17 mouse cellular contexts compared by ENCODE assay signal in genomic region chr9:110746238-110746637, GRCm38 (mm10). TPM values are rescaled to one million over a fixed set of nuclear protein-coding genes. Genes with fewer than 3 reads are reported as not detected.
DNase-seq lines count a peak whose midpoint lies in the region; ATAC-seq and TF ChIP-seq lines count a peak whose summit lies in the region.
"Had no signal": no experiment of that assay in that cellular context is flagged by ENCODE, and none has a peak within 500 bp of the region (broad histone marks: within the 10 kb centered on the region; RNA-seq: fewer than 3 reads in every experiment).

No protein-coding gene starts in this region.

- no peaks in the 10 kb centered on the region for H3K36me3 ChIP-seq in hindbrain, embryonic 10.5 days
- no peaks in the 10 kb centered on the region for H3K36me3 ChIP-seq in hindbrain, embryonic 12.5 days
- no peaks in the 10 kb centered on the region for H3K36me3 ChIP-seq in limb, embryonic 14.5 days (ENCODE audit: control insufficient read depth, insufficient read depth, low read length)
- H3K36me3 ChIP-seq: forebrain, embryonic 12.5 days; hindbrain, embryonic 15.5 days; neural tube, embryonic 12.5 days; stomach, embryonic 15.5 days had no signal

- no peaks in the 10 kb centered on the region for H3K9me3 ChIP-seq in hindbrain, embryonic 10.5 days
- H3K9me3 ChIP-seq in hindbrain, embryonic 12.5 days (replicated peaks): no peaks in the 10 kb centered on the region
- H3K9me3 ChIP-seq in limb, embryonic 14.5 days (ENCODE audit: control insufficient read depth, low read length): no peaks in the 10 kb centered on the region
- H3K9me3 ChIP-seq: forebrain, embryonic 12.5 days; hindbrain, embryonic 15.5 days; neural tube, embryonic 12.5 days; stomach, embryonic 15.5 days had no signal

- peaks cover 67% of the 10 kb centered on the region for H3K27me3 ChIP-seq in hindbrain, embryonic 10.5 days (ENCODE audit: insufficient read depth, poor library complexity, severe bottlenecking)
- peaks cover 37% of the 10 kb centered on the region for H3K27me3 ChIP-seq in hindbrain, embryonic 12.5 days
- no peaks in the 10 kb centered on the region for H3K27me3 ChIP-seq in limb, embryonic 14.5 days (ENCODE audit: control insufficient read depth, insufficient read depth, low read length)

- H3K4me2 ChIP-seq in hindbrain, embryonic 12.5 days (replicated peaks): no peak overlapping the region
- no peak overlapping the region for H3K4me2 ChIP-seq in limb, embryonic 14.5 days (replicated peaks; ENCODE audit: low read depth, low read length, severe bottlenecking)
- H3K4me2 ChIP-seq: forebrain, embryonic 12.5 days; hindbrain, embryonic 15.5 days; neural tube, embryonic 12.5 days; stomach, embryonic 15.5 days had no signal

- WGBS in hindbrain, embryonic 10.5 days: 40% methylated on average over 5 of the region's 5 CpGs
- WGBS in hindbrain, embryonic 12.5 days: 39% methylated on average over 5 of the region's 5 CpGs
- 14% methylated on average over 5 of the region's 5 CpGs for WGBS in limb, embryonic 14.5 days

- no peak for ATAC-seq in hindbrain, embryonic 12.5 days (ENCODE audit: low FRiP score)
- no peak for ATAC-seq in limb, embryonic 14.5 days (ENCODE audit: low FRiP score, low read depth)

- H3K4me3 ChIP-seq in hindbrain, embryonic 10.5 days: no peak overlapping the region
- H3K4me3 ChIP-seq in hindbrain, embryonic 12.5 days: no peak overlapping the region
- H3K4me3 ChIP-seq in limb, embryonic 14.5 days (replicated peaks; ENCODE audit: low read length): no peak overlapping the region
- H3K4me3 ChIP-seq: forebrain, embryonic 12.5 days; hindbrain, embryonic 15.5 days; neural tube, embryonic 12.5 days; stomach, embryonic 15.5 days had no signal

- no peak overlapping the region for H3K9ac ChIP-seq in hindbrain, embryonic 12.5 days
- H3K9ac ChIP-seq in limb, embryonic 14.5 days (ENCODE audit: low read depth, low read length, severe bottlenecking): no peak overlapping the region
- H3K9ac ChIP-seq: forebrain, embryonic 12.5 days; hindbrain, embryonic 15.5 days; neural tube, embryonic 12.5 days; stomach, embryonic 15.5 days had no signal

- DNase-seq in hindbrain, embryonic 10.5 days (ENCODE audit: low spot score): no peak
- DNase-seq in embryo, embryonic 10 days (ENCODE audit: low spot score): peak; percentile 79
- peak; percentile 85 for DNase-seq in hindlimb bud, embryonic 11.5 days (ENCODE audit: extremely low spot score, low read depth, low spot score)
- no peak for DNase-seq in limb, embryonic 14.5 days (ENCODE audit: low spot score)
- no peak for DNase-seq in testis, postnatal 10 days (ENCODE audit: low spot score)
- no peak for DNase-seq in retina, postnatal 1 day
- DNase-seq: cerebellum, postnatal 14 days; heart, adult 18-20 months; heart, postnatal 10 days had no signal

- H3K4me1 ChIP-seq in hindbrain, embryonic 10.5 days (replicated peaks): peaks cover 60% of the 10 kb centered on the region
- peaks cover 23% of the 10 kb centered on the region for H3K4me1 ChIP-seq in hindbrain, embryonic 12.5 days
- H3K4me1 ChIP-seq in limb, embryonic 14.5 days (ENCODE audit: control insufficient read depth, insufficient read depth, low read length): peaks cover 42% of the 10 kb centered on the region

- 0 out of 2 replicates have a peak overlapping the region, but pooled peaks have one; percentile 40 for H3K27ac ChIP-seq in hindbrain, embryonic 10.5 days
- H3K27ac ChIP-seq in hindbrain, embryonic 12.5 days: no peak overlapping the region
- H3K27ac ChIP-seq in limb, embryonic 14.5 days (replicated peaks; ENCODE audit: low read depth, low read length): 0 out of 2 replicates have a peak overlapping the region, but pooled peaks have one; percentile 38
- H3K27ac ChIP-seq: forebrain, embryonic 12.5 days; hindbrain, embryonic 15.5 days; neural tube, embryonic 12.5 days; stomach, embryonic 15.5 days had no signal

- no peak for TF ChIP-seq POLR2A in limb, embryonic 14.5 days (IDR thresholded peaks at IDR 0.05; ENCODE audit: borderline replicate concordance, extremely low read depth, insufficient read depth, insufficient read length)

RNA-seq across cellular contexts. Expression of gene Pth1r, which starts 0.7 kb away (rescaled TPM):
- polyA plus RNA-seq in hindbrain, embryonic 10.5 days (2016; fragmentation: Nextera tagmentation; extraction: Ambion mirVana): 31.6 and 38.7 TPM in 2 replicates
- polyA plus RNA-seq in hindbrain, embryonic 12.5 days (2016; fragmentation: Nextera tagmentation; extraction: Ambion mirVana): 44.3 and 52.4 TPM in 2 replicates
- 149 and 203 TPM in 2 replicates for polyA plus RNA-seq in limb, embryonic 14.5 days (2012; rRNA removed)
- 96.9 and 99.1 TPM in 2 replicates for polyA plus RNA-seq in limb, embryonic 14.5 days (2014; fragmentation: Nextera tagmentation; extraction: Ambion mirVana)

RNA-seq across cellular contexts. Expression of gene Myl3, which starts 4.6 kb away (rescaled TPM):
- 2.0 TPM in 1 of 2 replicates, not detected in the other for polyA plus RNA-seq in hindbrain, embryonic 10.5 days (2016; fragmentation: Nextera tagmentation; extraction: Ambion mirVana)
- polyA plus RNA-seq in hindbrain, embryonic 12.5 days (2016; fragmentation: Nextera tagmentation; extraction: Ambion mirVana): 2.0 TPM in 2 replicates
- 18.9 and 26.1 TPM in 2 replicates for polyA plus RNA-seq in limb, embryonic 14.5 days (2012; rRNA removed)
- polyA plus RNA-seq in limb, embryonic 14.5 days (2014; fragmentation: Nextera tagmentation; extraction: Ambion mirVana): 16.4 and 28.1 TPM in 2 replicates
- polyA plus RNA-seq: midbrain, postnatal 0 days had no signal

RNA-seq across cellular contexts. Expression of gene Prss42, which starts 51.7 kb away (rescaled TPM):
- polyA plus RNA-seq in hindbrain, embryonic 10.5 days (2016; fragmentation: Nextera tagmentation; extraction: Ambion mirVana): not detected in 2 replicates
- not detected in 2 replicates for polyA plus RNA-seq in hindbrain, embryonic 12.5 days (2016; fragmentation: Nextera tagmentation; extraction: Ambion mirVana)
- polyA plus RNA-seq in limb, embryonic 14.5 days (2012; rRNA removed): 0.04 TPM in 1 of 2 replicates, not detected in the other
- polyA plus RNA-seq in limb, embryonic 14.5 days (2014; fragmentation: Nextera tagmentation; extraction: Ambion mirVana): not detected in 2 replicates
- polyA plus RNA-seq: embryonic facial prominence, embryonic 14.5 days; forebrain, embryonic 12.5 days; hindbrain, embryonic 15.5 days; lung, embryonic 16.5 days; midbrain, postnatal 0 days; neural tube, embryonic 12.5 days; stomach, embryonic 15.5 days had no signal

Comparison
In these comparisons a context has a peak if more than half of its experiments do, and no peak if none do; other contexts are left out.
1. DNase-seq: peak in embryo, embryonic 10 days (single experiment) and hindlimb bud, embryonic 11.5 days (single experiment); none in hindbrain, embryonic 10.5 days (single experiment), limb, embryonic 14.5 days (single experiment), testis, postnatal 10 days (single experiment) and retina, postnatal 1 day (single experiment).